Mouse (Mus musculus) megakaryocyte, embryonic 14.5 days (primary cell): Measurements from ENCODE around the gene Zfand2a.

Experiments used
- FLI1 ChIP-seq: IDR thresholded peaks from 2 replicates; pipeline ENCODE4 v1.6.1; 2012; ENCODE audit warnings: low read length, inconsistent platforms, mixed read lengths
- GATA1 ChIP-seq: IDR thresholded peaks from 3 replicates; pipeline ENCODE4 v1.6.1; 2012; ENCODE audit warnings: mixed read lengths, low read length, inconsistent platforms, borderline replicate concordance

- TF ChIP-seq GATA1 (no peak), FLI1 (no peak)
These were observed 1.0 kb downstream of the Zfand2a start for GRCm38 (mm10) chr5:139483171-139483848.
